Mouse (Mus musculus): ENCODE measurements around the gene Pex10.
A peak's percentile ranks its signal among the peaks of the same experiment; 100 is the strongest.
"Not testable (repeated sequence)": the region's sequence is repeated elsewhere in the genome, so short reads cannot be mapped to it uniquely, and the experiment has no call there.

Pex10 gene

GRCm38 (mm10) chr4:155064474-155064873, 2.3 kb upstream of the Pex10 start:
- DNase-seq (ENCODE audit: low read depth) = no peak

- DNase-seq (ENCODE audit: low read depth) = peak; percentile 82
Observed at GRCm38 (mm10) chr4:155065970-155066833, 614 bp upstream of the Pex10 start.

GRCm38 (mm10) chr4:155068357-155068972, 1.6 kb downstream of the Pex10 start:
- DNase-seq (ENCODE audit: low read depth) = no peak

- DNase-seq (ENCODE audit: low read depth) = no peak
Observed at GRCm38 (mm10) chr4:155069191-155069590, 2.4 kb downstream of the Pex10 start.

- DNase-seq (ENCODE audit: low read depth) = no peak
Observed at GRCm38 (mm10) chr4:155070199-155070598, 3.4 kb downstream of the Pex10 start.

GRCm38 (mm10) chr4:155070921-155071320, 4.1 kb downstream of the Pex10 start:
- no peak for DNase-seq (ENCODE audit: low read depth)

GRCm38 (mm10) chr4:155074418-155074817, 7.6 kb downstream of the Pex10 start:
- no peak for DNase-seq (ENCODE audit: low read depth)

GRCm38 (mm10) chr4:155075137-155075536, 8.3 kb downstream of the Pex10 start:
- DNase-seq (ENCODE audit: low read depth) = no peak

- DNase-seq (ENCODE audit: low read depth) = no peak
Observed at GRCm38 (mm10) chr4:155075813-155076212, 9.0 kb downstream of the Pex10 start.

- DNase-seq (ENCODE audit: low read depth) = no peak
Observed at GRCm38 (mm10) chr4:155076677-155077076, 9.9 kb downstream of the Pex10 start.

GRCm38 (mm10) chr4:155078808-155079207, 12.0 kb downstream of the Pex10 start:
- not testable (repeated sequence) for DNase-seq (ENCODE audit: low read depth)

- no peak for DNase-seq (ENCODE audit: low read depth)
Observed at GRCm38 (mm10) chr4:155079666-155080065, 12.8 kb downstream of the Pex10 start.

GRCm38 (mm10) chr4:155083553-155083952, 16.7 kb downstream of the Pex10 start:
- no peak for DNase-seq (ENCODE audit: low read depth)

- DNase-seq (ENCODE audit: low read depth) = no peak
Observed at GRCm38 (mm10) chr4:155084351-155084750, 17.5 kb downstream of the Pex10 start.

GRCm38 (mm10) chr4:155085206-155086107, 18.6 kb downstream of the Pex10 start:
- no peak for DNase-seq (ENCODE audit: low read depth)

GRCm38 (mm10) chr4:155086108-155087024, 19.6 kb downstream of the Pex10 start, which contains the start of the genes Rer1 and Morn1:
TSS of gene Rer1 (minus strand) at chr4:155086382.
TSS of gene Morn1 (plus strand) at chr4:155086577.
- peak; percentile 99 for DNase-seq (ENCODE audit: low read depth)

GRCm38 (mm10) chr4:155089241-155089640, 22.4 kb downstream of the Pex10 start:
- no peak for DNase-seq (ENCODE audit: low read depth)

- DNase-seq (ENCODE audit: low read depth) = no peak
Observed at GRCm38 (mm10) chr4:155090147-155090546, 23.3 kb downstream of the Pex10 start.

GRCm38 (mm10) chr4:155090688-155091449, 24.1 kb downstream of the Pex10 start:
- DNase-seq (ENCODE audit: low read depth) = no peak

GRCm38 (mm10) chr4:155092718-155093430, 26.1 kb downstream of the Pex10 start:
- no peak for DNase-seq (ENCODE audit: low read depth)
